Mouse (Mus musculus): ENCODE data around the gene Gpr35. TPM values are rescaled to one million over a fixed set of nuclear protein-coding genes. Genes with fewer than 3 reads are reported as not detected.

The Gpr35 gene
- polyA plus RNA-seq, 1 experiment = 1.9 TPM

DNA sequence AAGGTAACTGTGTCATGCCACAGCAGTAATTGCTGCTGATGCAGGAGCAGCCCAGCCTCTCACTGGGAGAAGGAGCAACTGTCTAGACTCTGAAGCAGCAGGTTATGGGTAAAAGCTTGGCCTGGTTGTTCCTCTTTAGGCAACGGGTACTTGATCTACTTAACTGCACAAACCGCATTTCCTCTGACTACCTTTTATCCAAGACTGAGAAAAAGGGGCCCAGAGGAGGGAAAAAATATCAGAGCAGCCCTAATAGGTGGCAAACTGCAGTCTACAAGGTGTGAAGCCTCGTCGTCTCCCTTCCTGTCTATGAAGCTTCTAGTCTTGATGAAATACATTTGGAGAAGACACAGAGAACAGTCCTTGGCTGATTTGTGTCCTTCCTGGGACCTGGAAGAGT, 17.1 kb upstream of the Gpr35 start:
- H3K4me1 ChIP-seq (ENCODE audit: control insufficient read depth, insufficient read depth, low read length) = peaks cover 14% of the 10 kb centered on the region; the same call in 1 of the 2 replicates
- 73% methylated on average over 4 of the region's 4 CpGs for WGBS
- TF ChIP-seq CTCF (conservative IDR thresholded peaks at IDR 0.05; ENCODE audit: insufficient read depth, insufficient read length, low read depth, low read length) (no peak), POLR2A (IDR thresholded peaks at IDR 0.05; ENCODE audit: low read depth, low read length) (no peak)
- no peak for DNase-seq
- H3K27me3 ChIP-seq (replicated peaks; ENCODE audit: control insufficient read depth, insufficient read depth, low read length) = no peaks in the 10 kb centered on the region
- peak overlapping the region; percentile 84 for H3K27ac ChIP-seq (ENCODE audit: insufficient read depth, low read depth, low read length)
- peak overlapping the region; percentile 53 for H3K4me3 ChIP-seq (ENCODE audit: insufficient read depth, low read depth, low read length)
- H3K36me3 ChIP-seq (ENCODE audit: control insufficient read depth, insufficient read depth, low read length) = no peaks in the 10 kb centered on the region

GRCm38 (mm10) chr1:92934182-92934827, 16.4 kb upstream of the Gpr35 start, which contains the start of gene Capn10:
Gene Capn10, plus strand, starts transcription at chr1:92934376.
- Histone ChIP-seq H3K4me3 (ENCODE audit: insufficient read depth, low read depth, low read length) (peak within 1 kb of the TSS; percentile 53), H3K4me1 (ENCODE audit: control insufficient read depth, insufficient read depth, low read length) (peaks cover 14% of the 10 kb centered on the region; the same call in 1 of the 2 replicates), H3K27me3 (replicated peaks; ENCODE audit: control insufficient read depth, insufficient read depth, low read length) (no peaks in the 10 kb centered on the region), H3K27ac (ENCODE audit: insufficient read depth, low read depth, low read length) (peak within 1 kb of the TSS; percentile 84), H3K36me3 (ENCODE audit: control insufficient read depth, insufficient read depth, low read length) (no peaks in the 10 kb centered on the region)
- under 1% methylated on average over 45 of the region's 45 CpGs for WGBS
- TF ChIP-seq CTCF (conservative IDR thresholded peaks at IDR 0.05; ENCODE audit: insufficient read depth, insufficient read length, low read depth, low read length) (0 out of 2 replicates have a peak, but pooled peaks have one; percentile 1), POLR2A (IDR thresholded peaks at IDR 0.05; ENCODE audit: low read depth, low read length) (peak; percentile 77)
- peak; percentile 98 for DNase-seq

DNA sequence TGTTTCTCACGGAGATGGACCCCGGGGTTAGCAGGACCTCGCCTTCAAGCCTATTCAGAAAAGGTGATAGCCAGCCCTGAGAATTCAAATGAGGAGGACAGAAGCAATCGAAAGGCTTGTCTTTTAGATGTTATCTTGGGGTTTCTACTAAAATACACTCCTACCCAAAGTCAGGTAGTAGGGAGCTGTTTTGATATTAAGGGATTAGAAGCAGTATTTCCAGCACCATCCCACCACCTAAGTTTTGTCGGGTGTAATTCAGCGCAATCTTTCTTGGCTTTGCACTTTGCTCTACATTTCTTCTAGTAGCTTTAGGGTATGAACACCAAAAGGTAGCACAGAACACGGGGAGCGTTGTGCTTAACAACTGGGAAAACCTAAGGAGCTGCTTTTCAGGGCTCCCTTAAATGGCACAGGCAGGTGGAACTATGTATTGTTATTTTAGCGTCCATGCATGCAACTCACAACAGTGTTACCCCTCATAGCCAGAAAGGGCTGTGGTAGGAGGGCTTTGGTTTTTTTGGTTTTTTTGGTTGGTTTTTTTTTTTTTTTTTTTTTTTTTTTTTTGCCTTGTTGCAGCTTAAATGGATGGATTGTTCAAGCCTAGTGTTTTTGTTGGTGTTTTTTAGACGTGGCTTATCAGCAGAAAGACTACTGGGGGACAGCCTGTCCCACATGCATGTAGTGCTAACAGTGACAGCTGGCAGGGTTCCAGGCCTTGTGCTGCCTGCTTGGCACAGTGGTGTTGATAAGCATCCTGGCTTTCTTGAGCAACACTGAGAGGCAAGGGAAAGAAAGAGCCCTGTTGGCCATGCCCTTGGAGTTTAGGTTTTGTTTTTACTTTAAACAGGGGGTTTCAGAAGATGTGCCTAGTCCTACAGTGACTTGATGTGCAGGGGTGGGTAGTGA, 15.4 kb upstream of the Gpr35 start:
- peak; percentile 56 for DNase-seq
- no peaks in the 10 kb centered on the region for H3K36me3 ChIP-seq (ENCODE audit: control insufficient read depth, insufficient read depth, low read length)
- H3K27me3 ChIP-seq (replicated peaks; ENCODE audit: control insufficient read depth, insufficient read depth, low read length) = no peaks in the 10 kb centered on the region
- peaks cover 9% of the 10 kb centered on the region; the same call in 1 of the 2 replicates for H3K4me1 ChIP-seq (ENCODE audit: control insufficient read depth, insufficient read depth, low read length)
- peak overlapping the region; percentile 53 for H3K4me3 ChIP-seq (ENCODE audit: insufficient read depth, low read depth, low read length)
- peak overlapping the region; percentile 11 for H3K27ac ChIP-seq (ENCODE audit: insufficient read depth, low read depth, low read length)
- WGBS = 7% methylated on average over 10 of the region's 10 CpGs
- TF ChIP-seq CTCF (conservative IDR thresholded peaks at IDR 0.05; ENCODE audit: insufficient read depth, insufficient read length, low read depth, low read length) = no peak
- no peak for TF ChIP-seq POLR2A (IDR thresholded peaks at IDR 0.05; ENCODE audit: low read depth, low read length)

DNA sequence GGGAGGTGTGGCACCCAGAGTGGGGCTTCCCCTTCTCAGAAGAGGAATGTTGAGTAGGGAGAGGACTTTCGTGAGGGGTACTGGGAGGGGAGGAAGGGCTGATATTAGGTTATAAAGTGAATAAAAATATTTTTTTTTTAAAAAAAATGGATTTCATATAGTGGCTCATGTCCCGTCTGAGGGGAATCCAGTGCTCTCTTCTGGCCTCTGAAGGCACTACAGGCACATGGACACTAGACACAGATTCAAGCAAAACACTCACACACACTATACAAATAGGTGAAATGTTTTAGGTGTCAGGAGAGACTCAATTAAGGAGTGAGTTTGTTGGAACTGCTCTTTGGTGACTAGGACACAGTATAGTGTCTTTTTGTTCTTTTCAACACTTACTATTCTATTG, 14.7 kb upstream of the Gpr35 start:
- no peak overlapping the region for H3K27ac ChIP-seq (ENCODE audit: insufficient read depth, low read depth, low read length)
- no peak for TF ChIP-seq CTCF (conservative IDR thresholded peaks at IDR 0.05; ENCODE audit: insufficient read depth, insufficient read length, low read depth, low read length)
- TF ChIP-seq POLR2A (IDR thresholded peaks at IDR 0.05; ENCODE audit: low read depth, low read length) = no peak
- H3K36me3 ChIP-seq (ENCODE audit: control insufficient read depth, insufficient read depth, low read length) = no peaks in the 10 kb centered on the region
- no peak for DNase-seq
- H3K27me3 ChIP-seq (replicated peaks; ENCODE audit: control insufficient read depth, insufficient read depth, low read length) = no peaks in the 10 kb centered on the region
- peaks cover 9% of the 10 kb centered on the region; the same call in 1 of the 2 replicates for H3K4me1 ChIP-seq (ENCODE audit: control insufficient read depth, insufficient read depth, low read length)
- WGBS = 31% methylated on average over 2 of the region's 2 CpGs
- no peak overlapping the region for H3K4me3 ChIP-seq (ENCODE audit: insufficient read depth, low read depth, low read length)

DNA sequence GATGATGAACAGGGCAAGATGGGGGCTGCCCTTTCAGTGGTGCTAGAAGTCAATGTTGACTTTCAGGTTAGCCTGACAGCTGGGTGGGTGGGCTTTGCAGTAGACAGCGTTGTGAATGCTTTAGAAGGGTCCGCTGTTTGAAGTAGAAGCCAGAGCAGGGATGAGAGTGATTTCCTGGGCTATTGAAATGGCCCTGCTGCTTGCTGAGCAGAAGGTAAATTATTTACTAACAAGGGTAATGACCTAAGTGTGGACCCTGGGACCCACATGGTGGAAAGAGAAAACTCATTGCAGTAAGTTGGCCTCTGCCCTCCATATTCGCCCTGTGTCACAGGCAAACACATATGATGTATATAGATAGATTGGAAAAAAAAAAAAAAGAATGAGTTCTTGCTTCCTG, 14.2 kb upstream of the Gpr35 start:
- H3K27ac ChIP-seq (ENCODE audit: insufficient read depth, low read depth, low read length) = no peak overlapping the region
- 56% methylated on average over 3 of the region's 3 CpGs for WGBS
- no peaks in the 10 kb centered on the region for H3K27me3 ChIP-seq (replicated peaks; ENCODE audit: control insufficient read depth, insufficient read depth, low read length)
- 0 out of 2 replicates have a peak, but pooled peaks cover 2% of the 10 kb centered on the region for H3K36me3 ChIP-seq (ENCODE audit: control insufficient read depth, insufficient read depth, low read length)
- peaks cover 9% of the 10 kb centered on the region; the same call in 1 of the 2 replicates for H3K4me1 ChIP-seq (ENCODE audit: control insufficient read depth, insufficient read depth, low read length)
- TF ChIP-seq CTCF (conservative IDR thresholded peaks at IDR 0.05; ENCODE audit: insufficient read depth, insufficient read length, low read depth, low read length) (no peak), POLR2A (IDR thresholded peaks at IDR 0.05; ENCODE audit: low read depth, low read length) (no peak)
- no peak overlapping the region for H3K4me3 ChIP-seq (ENCODE audit: insufficient read depth, low read depth, low read length)
- DNase-seq = peak; percentile 68

DNA sequence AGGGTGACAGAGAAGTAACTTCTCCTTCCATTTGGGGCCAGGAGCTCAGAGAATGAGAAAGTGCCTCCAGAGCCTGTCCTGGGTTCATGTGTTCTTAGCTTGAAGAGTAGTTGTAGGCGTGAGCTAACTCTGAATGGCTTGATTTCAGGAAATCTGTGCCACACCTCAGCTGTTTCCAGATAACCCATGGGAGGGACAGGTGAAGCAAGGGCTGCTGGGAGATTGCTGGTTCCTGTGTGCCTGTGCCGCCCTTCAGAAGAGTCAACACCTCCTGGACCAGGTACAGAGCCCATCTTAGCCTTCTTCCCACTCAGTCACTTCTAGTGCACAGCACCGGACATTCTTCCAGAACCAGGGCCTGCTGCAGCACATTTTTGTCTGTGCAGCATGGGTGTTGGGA, 12.9 kb upstream of the Gpr35 start:
- DNase-seq = no peak
- H3K27me3 ChIP-seq (replicated peaks; ENCODE audit: control insufficient read depth, insufficient read depth, low read length) = no peaks in the 10 kb centered on the region
- peaks cover 9% of the 10 kb centered on the region; the same call in 1 of the 2 replicates for H3K4me1 ChIP-seq (ENCODE audit: control insufficient read depth, insufficient read depth, low read length)
- TF ChIP-seq CTCF (conservative IDR thresholded peaks at IDR 0.05; ENCODE audit: insufficient read depth, insufficient read length, low read depth, low read length) (no peak), POLR2A (IDR thresholded peaks at IDR 0.05; ENCODE audit: low read depth, low read length) (no peak)
- H3K4me3 ChIP-seq (ENCODE audit: insufficient read depth, low read depth, low read length) = no peak overlapping the region
- H3K36me3 ChIP-seq (ENCODE audit: control insufficient read depth, insufficient read depth, low read length) = 0 out of 2 replicates have a peak, but pooled peaks cover 2% of the 10 kb centered on the region
- no peak overlapping the region for H3K27ac ChIP-seq (ENCODE audit: insufficient read depth, low read depth, low read length)
- WGBS = 85% methylated on average over 3 of the region's 3 CpGs
